Mouse (Mus musculus): Measurements from ENCODE around the gene Men1. TPM values are rescaled to one million over a fixed set of nuclear protein-coding genes. Genes with fewer than 3 reads are reported as not detected.

The Men1 gene
- polyA plus RNA-seq, 1 experiment from 2014 or later, result 96.2 TPM

DNA sequence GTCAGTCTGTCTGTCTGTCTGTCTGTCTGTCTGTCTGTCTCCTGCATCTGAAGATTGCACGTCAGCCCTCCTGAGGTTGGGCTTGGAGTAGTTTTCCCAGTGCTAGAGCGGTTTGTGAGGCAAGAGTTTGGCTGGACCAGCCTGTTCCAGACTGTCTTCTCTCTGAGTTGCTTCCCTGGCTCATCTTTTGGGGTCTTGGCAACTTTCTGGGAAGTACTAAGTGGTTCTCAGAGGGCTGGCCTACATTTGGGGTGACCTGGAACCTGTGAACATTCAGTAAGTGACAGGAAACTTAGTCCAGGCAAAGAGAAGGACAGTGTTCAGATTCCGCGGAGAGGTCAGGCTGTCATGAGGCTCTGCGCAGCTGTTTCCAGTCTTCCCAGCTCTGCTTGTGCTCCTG lies 42.5 kb upstream of the Men1 start:
- Histone ChIP-seq H3K9ac (replicated peaks; ENCODE audit: low read length) (no peak overlapping the region), H3K9me3 (ENCODE audit: low read length) (no peaks in the 10 kb centered on the region), H3K36me3 (ENCODE audit: insufficient read depth, low read length) (peaks cover 34% of the 10 kb centered on the region), H3K4me3 (ENCODE audit: low read length) (no peak overlapping the region), H3K4me2 (replicated peaks; ENCODE audit: low read depth, low read length) (no peak overlapping the region), H3K27me3 (ENCODE audit: insufficient read depth, low read length) (no peaks in the 10 kb centered on the region), H3K27ac (ENCODE audit: low read length) (peak overlapping the region; percentile 78), H3K4me1 (ENCODE audit: insufficient read depth, low read length) (peaks cover 10% of the 10 kb centered on the region)
- WGBS, result 88% methylated on average over 5 of the region's 5 CpGs
- ATAC-seq (ENCODE audit: low FRiP score, low TSS enrichment), result no peak

DNA sequence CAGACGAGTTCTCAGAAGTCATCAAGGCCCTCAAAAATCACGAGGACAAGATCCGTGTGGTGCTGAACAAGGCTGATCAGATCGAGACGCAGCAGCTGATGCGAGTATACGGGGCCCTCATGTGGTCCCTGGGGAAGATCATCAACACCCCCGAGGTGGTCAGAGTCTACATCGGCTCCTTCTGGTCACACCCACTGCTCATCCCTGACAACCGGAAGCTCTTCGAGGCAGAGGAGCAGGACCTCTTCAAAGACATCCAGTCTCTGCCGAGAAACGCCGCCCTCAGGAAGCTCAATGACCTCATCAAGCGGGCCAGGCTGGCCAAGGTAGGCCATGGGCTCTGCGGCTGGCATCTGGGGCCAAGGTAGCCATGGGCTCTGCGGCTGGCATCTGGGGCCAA lies 40.5 kb upstream of the Men1 start:
- Histone ChIP-seq H3K36me3 (ENCODE audit: insufficient read depth, low read length) (peaks cover 48% of the 10 kb centered on the region), H3K9me3 (ENCODE audit: low read length) (no peaks in the 10 kb centered on the region), H3K4me1 (ENCODE audit: insufficient read depth, low read length) (peaks cover 3% of the 10 kb centered on the region; the same call in 1 of the 2 replicates), H3K4me2 (replicated peaks; ENCODE audit: low read depth, low read length) (no peak overlapping the region), H3K27ac (ENCODE audit: low read length) (no peak overlapping the region), H3K9ac (replicated peaks; ENCODE audit: low read length) (no peak overlapping the region), H3K27me3 (ENCODE audit: insufficient read depth, low read length) (no peaks in the 10 kb centered on the region), H3K4me3 (ENCODE audit: low read length) (no peak overlapping the region)
- WGBS, result 93% methylated on average over 17 of the region's 17 CpGs
- ATAC-seq (ENCODE audit: low FRiP score, low TSS enrichment), result no peak

DNA sequence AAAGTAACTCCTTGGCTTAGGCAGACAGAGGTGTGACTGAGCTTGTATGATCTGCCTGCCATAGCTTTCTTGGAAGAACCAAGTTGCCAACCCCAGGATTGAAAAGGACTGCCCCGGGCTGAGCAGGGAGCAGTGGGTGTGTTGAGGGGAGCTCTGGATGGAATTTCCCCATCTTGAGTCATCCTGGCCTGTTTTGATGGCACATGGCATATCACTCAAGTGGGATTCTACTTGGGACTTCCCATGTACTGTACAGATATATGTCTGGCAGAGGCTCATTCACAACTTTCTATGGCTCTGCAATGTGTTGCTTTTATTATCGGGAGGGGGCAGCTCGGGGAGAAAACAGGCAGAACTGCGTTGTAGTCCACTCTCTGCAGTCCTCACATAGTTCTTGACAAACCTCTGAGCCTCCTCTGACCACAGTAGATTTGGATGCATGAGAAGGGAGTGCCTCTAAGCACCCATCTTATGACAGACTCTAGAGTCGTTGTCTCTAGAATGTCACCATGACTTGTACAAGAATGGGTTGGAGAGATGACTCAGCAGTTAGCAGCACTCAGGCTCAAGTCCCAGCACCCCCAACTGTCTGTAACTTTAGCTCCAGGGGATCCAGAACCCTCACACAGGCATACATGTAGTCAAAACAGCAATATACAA lies 38.1 kb upstream of the Men1 start:
- no peak overlapping the region for H3K4me3 ChIP-seq (ENCODE audit: low read length)
- H3K36me3 ChIP-seq (ENCODE audit: insufficient read depth, low read length), result peaks cover 54% of the 10 kb centered on the region
- no peak overlapping the region for H3K9ac ChIP-seq (replicated peaks; ENCODE audit: low read length)
- H3K27me3 ChIP-seq (ENCODE audit: insufficient read depth, low read length), result no peaks in the 10 kb centered on the region
- ATAC-seq (ENCODE audit: low FRiP score, low TSS enrichment), result no peak
- no peak overlapping the region for H3K27ac ChIP-seq (ENCODE audit: low read length)
- H3K9me3 ChIP-seq (ENCODE audit: low read length), result no peaks in the 10 kb centered on the region
- WGBS, result 92% methylated on average over 5 of the region's 5 CpGs
- H3K4me2 ChIP-seq (replicated peaks; ENCODE audit: low read depth, low read length), result no peak overlapping the region
- H3K4me1 ChIP-seq (ENCODE audit: insufficient read depth, low read length), result no peaks in the 10 kb centered on the region

DNA sequence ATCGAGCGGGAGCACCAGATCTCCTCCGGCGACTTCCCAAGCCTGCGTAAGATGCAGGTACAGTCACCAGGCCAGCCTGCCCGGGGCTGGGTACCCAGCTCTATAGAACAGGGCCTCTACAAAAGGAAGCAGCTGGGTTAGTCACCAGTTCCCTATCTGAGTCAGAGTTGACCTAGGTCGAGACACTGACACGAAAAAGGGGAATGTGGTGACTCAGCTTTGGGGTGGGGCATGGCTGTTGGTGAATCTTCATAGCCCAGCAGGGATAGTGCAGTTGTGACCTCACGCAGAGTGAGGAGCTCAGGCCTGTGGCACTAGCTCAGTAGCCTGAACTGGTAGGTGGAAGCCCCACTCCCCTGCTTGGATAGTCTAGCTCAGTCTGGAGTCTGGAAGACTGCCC lies 37.1 kb upstream of the Men1 start:
- Histone ChIP-seq H3K4me2 (replicated peaks; ENCODE audit: low read depth, low read length) (no peak overlapping the region), H3K27me3 (ENCODE audit: insufficient read depth, low read length) (no peaks in the 10 kb centered on the region), H3K4me1 (ENCODE audit: insufficient read depth, low read length) (no peaks in the 10 kb centered on the region), H3K27ac (ENCODE audit: low read length) (no peak overlapping the region), H3K36me3 (ENCODE audit: insufficient read depth, low read length) (peaks cover 54% of the 10 kb centered on the region), H3K9me3 (ENCODE audit: low read length) (no peaks in the 10 kb centered on the region), H3K9ac (replicated peaks; ENCODE audit: low read length) (no peak overlapping the region), H3K4me3 (ENCODE audit: low read length) (no peak overlapping the region)
- ATAC-seq (ENCODE audit: low FRiP score, low TSS enrichment), result no peak
- 90% methylated on average over 9 of the region's 9 CpGs for WGBS

DNA sequence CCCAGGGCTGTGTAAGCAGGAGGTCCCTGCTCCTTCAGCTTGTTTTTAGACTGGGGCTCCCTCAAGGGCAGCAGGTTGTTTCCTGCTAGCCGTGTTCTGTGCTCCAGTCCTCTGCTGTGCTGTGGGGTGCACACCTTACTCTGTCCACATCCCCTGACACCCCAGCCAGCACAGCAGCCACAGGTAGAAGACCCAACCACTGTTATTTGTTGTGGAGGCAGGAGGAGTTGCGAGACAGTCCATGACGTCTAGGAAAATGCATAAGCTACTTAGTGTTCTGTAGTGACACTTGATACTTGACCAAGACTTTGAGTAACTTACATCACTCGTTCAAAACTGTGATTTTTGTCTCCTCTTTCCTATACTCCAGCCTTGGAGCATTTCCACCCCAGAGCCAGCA lies 35.8 kb upstream of the Men1 start:
- Histone ChIP-seq H3K9me3 (ENCODE audit: low read length) (no peaks in the 10 kb centered on the region), H3K9ac (replicated peaks; ENCODE audit: low read length) (no peak overlapping the region), H3K4me2 (replicated peaks; ENCODE audit: low read depth, low read length) (no peak overlapping the region), H3K27me3 (ENCODE audit: insufficient read depth, low read length) (no peaks in the 10 kb centered on the region), H3K4me1 (ENCODE audit: insufficient read depth, low read length) (no peaks in the 10 kb centered on the region), H3K4me3 (ENCODE audit: low read length) (no peak overlapping the region), H3K36me3 (ENCODE audit: insufficient read depth, low read length) (peaks cover 54% of the 10 kb centered on the region), H3K27ac (ENCODE audit: low read length) (peak overlapping the region; percentile 51)
- WGBS, result 57% methylated on average over 4 of the region's 4 CpGs
- no peak for ATAC-seq (ENCODE audit: low FRiP score, low TSS enrichment)

DNA sequence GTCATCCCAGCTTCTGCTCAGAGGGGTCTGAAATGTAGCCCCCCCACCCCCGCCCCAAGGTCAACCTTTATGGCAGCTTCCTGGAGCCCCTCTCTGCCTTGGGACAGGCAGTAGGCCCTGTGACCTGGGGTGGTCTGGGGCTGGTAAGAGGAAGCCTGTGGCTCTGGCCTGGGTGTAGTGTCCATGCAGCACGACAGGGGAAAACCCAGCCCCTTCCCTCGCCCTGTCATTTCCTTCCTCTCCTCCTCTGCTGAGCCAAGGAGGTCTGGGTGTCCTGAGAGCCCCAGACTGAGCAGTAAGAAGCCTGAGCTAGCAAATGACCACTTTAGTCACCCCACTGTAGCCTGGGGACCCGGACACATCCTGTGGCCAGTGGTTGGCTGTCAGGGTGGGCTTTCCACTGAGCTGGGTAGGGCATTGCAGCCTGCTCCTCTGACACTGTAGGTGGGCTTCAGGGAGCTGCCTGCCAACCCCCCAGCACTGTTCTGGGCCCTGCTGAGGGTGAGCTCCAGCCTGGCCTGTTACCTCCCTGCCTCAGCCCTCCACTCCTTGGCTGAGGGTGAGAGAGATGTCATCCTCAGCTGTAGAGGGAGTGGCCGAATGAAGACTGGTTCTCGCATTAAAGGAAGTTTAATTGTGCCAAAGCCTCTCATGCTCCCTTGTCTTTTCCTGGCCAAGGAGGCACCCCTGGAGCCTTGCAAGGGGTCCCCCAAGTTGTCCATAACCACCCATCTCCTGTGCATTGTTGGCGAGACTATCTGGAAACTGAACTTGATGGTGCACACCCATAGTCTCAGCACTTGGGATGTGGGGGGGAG lies 35.1 kb upstream of the Men1 start:
- Histone ChIP-seq H3K36me3 (ENCODE audit: insufficient read depth, low read length) (peaks cover 47% of the 10 kb centered on the region), H3K9ac (replicated peaks; ENCODE audit: low read length) (no peak overlapping the region), H3K4me3 (ENCODE audit: low read length) (no peak overlapping the region), H3K4me1 (ENCODE audit: insufficient read depth, low read length) (no peaks in the 10 kb centered on the region), H3K4me2 (replicated peaks; ENCODE audit: low read depth, low read length) (no peak overlapping the region), H3K9me3 (ENCODE audit: low read length) (no peaks in the 10 kb centered on the region), H3K27me3 (ENCODE audit: insufficient read depth, low read length) (no peaks in the 10 kb centered on the region), H3K27ac (ENCODE audit: low read length) (peak overlapping the region; percentile 54)
- WGBS, result 79% methylated on average over 7 of the region's 7 CpGs
- no peak for ATAC-seq (ENCODE audit: low FRiP score, low TSS enrichment)

DNA sequence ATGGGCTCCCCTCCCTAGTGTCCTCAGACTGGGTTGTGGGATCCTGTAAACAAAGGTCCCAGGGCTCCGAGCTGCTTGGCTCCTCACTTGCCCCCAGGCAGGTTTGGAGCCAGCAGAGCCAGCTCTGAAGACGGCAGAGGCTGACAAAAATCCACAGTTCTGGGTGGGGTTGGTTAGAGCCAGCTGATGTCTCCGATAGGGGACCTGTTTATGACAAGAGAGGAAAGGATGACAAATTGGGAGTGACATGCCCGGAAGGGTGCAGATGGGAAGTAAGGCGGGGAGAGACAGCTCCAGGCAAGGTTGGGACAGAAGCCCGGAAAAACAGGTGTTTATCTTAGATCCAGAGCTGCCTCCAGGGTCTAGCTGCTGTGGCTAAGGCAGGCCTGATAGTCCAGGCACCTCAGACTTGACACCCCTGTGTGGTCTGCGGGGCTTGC lies 34.4 kb upstream of the Men1 start:
- no peak for ATAC-seq (ENCODE audit: low FRiP score, low TSS enrichment)
- Histone ChIP-seq H3K27ac (ENCODE audit: low read length) (peak overlapping the region; percentile 54), H3K4me1 (ENCODE audit: insufficient read depth, low read length) (no peaks in the 10 kb centered on the region), H3K36me3 (ENCODE audit: insufficient read depth, low read length) (peaks cover 39% of the 10 kb centered on the region), H3K4me3 (ENCODE audit: low read length) (no peak overlapping the region), H3K9ac (replicated peaks; ENCODE audit: low read length) (no peak overlapping the region), H3K27me3 (ENCODE audit: insufficient read depth, low read length) (no peaks in the 10 kb centered on the region), H3K9me3 (ENCODE audit: low read length) (no peaks in the 10 kb centered on the region), H3K4me2 (replicated peaks; ENCODE audit: low read depth, low read length) (no peak overlapping the region)
- 69% methylated on average over 7 of the region's 7 CpGs for WGBS

DNA sequence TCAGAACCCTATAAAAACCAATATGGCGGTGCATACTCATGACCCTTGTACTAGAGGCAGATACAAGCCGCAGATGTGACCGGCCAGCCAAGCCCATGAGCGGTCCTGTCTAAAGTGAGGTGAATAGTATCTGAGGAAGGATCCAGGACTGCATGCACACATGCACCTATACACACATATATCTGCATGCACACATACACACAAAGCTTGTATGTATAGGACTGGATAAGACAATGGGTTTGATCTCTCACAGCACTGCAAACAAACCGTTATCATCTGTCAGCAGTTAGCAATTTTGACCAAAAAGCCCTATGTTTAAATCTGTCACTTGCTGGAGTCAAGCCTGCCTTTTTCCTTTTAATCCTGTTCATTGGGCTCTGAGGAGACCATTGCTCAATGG lies 32.7 kb upstream of the Men1 start:
- Histone ChIP-seq H3K9ac (replicated peaks; ENCODE audit: low read length) (no peak overlapping the region), H3K4me2 (replicated peaks; ENCODE audit: low read depth, low read length) (no peak overlapping the region), H3K4me1 (ENCODE audit: insufficient read depth, low read length) (peaks cover 9% of the 10 kb centered on the region), H3K27me3 (ENCODE audit: insufficient read depth, low read length) (no peaks in the 10 kb centered on the region), H3K9me3 (ENCODE audit: low read length) (no peaks in the 10 kb centered on the region), H3K27ac (ENCODE audit: low read length) (no peak overlapping the region), H3K4me3 (ENCODE audit: low read length) (no peak overlapping the region), H3K36me3 (ENCODE audit: insufficient read depth, low read length) (peaks cover 29% of the 10 kb centered on the region)
- 94% methylated on average over 5 of the region's 5 CpGs for WGBS
- no peak for ATAC-seq (ENCODE audit: low FRiP score, low TSS enrichment)

DNA sequence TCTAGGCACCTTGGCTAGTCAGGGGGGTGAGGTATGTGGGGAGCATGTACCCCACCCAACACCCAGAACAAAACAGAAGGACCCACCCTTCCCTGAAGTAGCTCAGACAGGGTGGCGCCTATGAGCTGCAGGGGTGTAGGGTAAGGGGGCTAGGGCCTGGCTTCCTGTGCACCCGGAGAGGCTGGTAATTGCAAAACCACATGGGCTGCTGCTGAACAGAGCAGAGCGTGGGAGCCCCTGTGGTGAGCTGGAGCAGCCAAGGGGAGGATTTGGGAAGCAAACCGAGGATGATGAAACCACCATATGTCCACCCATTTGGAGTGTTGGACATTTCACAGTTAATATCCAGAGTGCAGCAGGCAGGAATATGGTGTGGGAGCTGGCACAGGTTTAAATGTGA lies 32.3 kb upstream of the Men1 start:
- Histone ChIP-seq H3K27me3 (ENCODE audit: insufficient read depth, low read length) (no peaks in the 10 kb centered on the region), H3K4me2 (replicated peaks; ENCODE audit: low read depth, low read length) (no peak overlapping the region), H3K27ac (ENCODE audit: low read length) (no peak overlapping the region), H3K36me3 (ENCODE audit: insufficient read depth, low read length) (peaks cover 25% of the 10 kb centered on the region), H3K4me1 (ENCODE audit: insufficient read depth, low read length) (peaks cover 13% of the 10 kb centered on the region), H3K9me3 (ENCODE audit: low read length) (no peaks in the 10 kb centered on the region), H3K9ac (replicated peaks; ENCODE audit: low read length) (no peak overlapping the region), H3K4me3 (ENCODE audit: low read length) (no peak overlapping the region)
- 23% methylated on average over 4 of the region's 4 CpGs for WGBS
- no peak for ATAC-seq (ENCODE audit: low FRiP score, low TSS enrichment)

DNA sequence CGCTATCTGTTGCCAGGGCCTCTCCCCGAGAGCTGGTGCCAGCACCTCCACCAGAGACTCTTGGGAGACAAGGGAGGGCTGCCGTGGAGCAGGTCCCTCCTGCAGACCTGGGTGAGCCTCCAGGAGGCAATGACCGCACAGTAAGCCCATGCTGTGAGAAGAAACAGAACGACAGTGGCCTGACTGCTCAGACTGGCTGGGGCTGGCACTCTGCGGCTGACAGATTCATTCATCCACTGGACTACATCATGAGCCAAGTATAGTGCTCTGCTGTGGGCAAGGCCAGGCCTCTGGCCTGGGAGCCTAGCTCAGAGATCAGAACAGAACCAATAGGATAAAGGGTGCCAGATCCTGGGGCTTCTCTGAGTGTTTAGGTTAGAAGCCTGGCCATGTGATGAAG lies 30.9 kb upstream of the Men1 start:
- Histone ChIP-seq H3K4me3 (ENCODE audit: low read length) (no peak overlapping the region), H3K9me3 (ENCODE audit: low read length) (no peaks in the 10 kb centered on the region), H3K4me1 (ENCODE audit: insufficient read depth, low read length) (peaks cover 14% of the 10 kb centered on the region), H3K36me3 (ENCODE audit: insufficient read depth, low read length) (peaks cover 12% of the 10 kb centered on the region; the same call in 1 of the 2 replicates), H3K27ac (ENCODE audit: low read length) (no peak overlapping the region), H3K27me3 (ENCODE audit: insufficient read depth, low read length) (no peaks in the 10 kb centered on the region), H3K4me2 (replicated peaks; ENCODE audit: low read depth, low read length) (no peak overlapping the region), H3K9ac (replicated peaks; ENCODE audit: low read length) (peak overlapping the region; percentile 22; the same call in 1 of the 2 replicates)
- no peak for ATAC-seq (ENCODE audit: low FRiP score, low TSS enrichment)
- WGBS, result 80% methylated on average over 6 of the region's 6 CpGs

Measured in kidney, embryonic 16.5 days (tissue).